23 mouse cellular contexts compared by ENCODE assay signal in the genomic region with DNA sequence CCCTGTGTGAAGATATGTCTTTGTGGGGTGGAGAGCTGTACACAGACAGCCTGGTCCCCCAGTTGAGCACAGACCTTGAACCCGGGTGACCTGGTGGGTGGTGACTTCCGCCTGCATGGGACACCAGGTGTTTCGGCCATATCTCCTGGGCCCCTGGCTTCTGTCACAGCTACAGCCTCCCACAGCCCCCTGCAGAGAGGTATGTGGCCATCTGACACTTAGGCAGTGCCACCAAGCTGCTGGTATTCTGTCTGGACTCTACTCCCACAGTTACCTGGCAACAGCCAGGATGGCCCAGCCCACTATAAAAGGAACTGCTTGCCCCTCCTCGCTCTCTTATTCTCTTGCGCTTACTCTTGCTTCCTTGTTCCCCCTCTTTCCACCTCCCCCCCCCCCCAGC. TPM values are rescaled to one million over a fixed set of nuclear protein-coding genes. Genes with fewer than 3 reads are reported as not detected.
A peak's percentile ranks its signal among the peaks of the same experiment; 100 is the strongest.
DNase-seq lines count a peak whose midpoint lies in the region; ATAC-seq and TF ChIP-seq lines count a peak whose summit lies in the region.
"Had no signal": no experiment of that assay in that cellular context is flagged by ENCODE, and none has a peak within 500 bp of the region (broad histone marks: within the 10 kb centered on the region; RNA-seq: fewer than 3 reads in every experiment).

No protein-coding gene starts in this region.

- H3K9ac ChIP-seq in kidney, postnatal 0 days (ENCODE audit: low read depth, low read length): no peak overlapping the region
- H3K9ac ChIP-seq: limb, embryonic 13.5 days; liver, embryonic 14.5 days had no signal

- H3K27ac ChIP-seq in kidney, postnatal 0 days: no peak overlapping the region
- H3K27ac ChIP-seq: limb, embryonic 13.5 days; liver, embryonic 14.5 days; stomach, postnatal 0 days had no signal

- intact Hi-C loops in left cerebral cortex, postnatal 36 days (cut with DNase I): no loop called here

- H3K27me3 ChIP-seq in kidney, postnatal 0 days (ENCODE audit: insufficient read depth, low read length): no peaks in the 10 kb centered on the region
- H3K27me3 ChIP-seq: limb, embryonic 13.5 days had no signal

- H3K4me2 ChIP-seq in kidney, postnatal 0 days (ENCODE audit: low read length): no peak overlapping the region
- H3K4me2 ChIP-seq: limb, embryonic 13.5 days had no signal

- no peak for TF ChIP-seq CTCF in kidney, postnatal 0 days (IDR thresholded peaks at IDR 0.05; ENCODE audit: low read depth)

- 71% methylated on average over 5 of the region's 5 CpGs for WGBS in kidney, postnatal 0 days

- peak; percentile 63; the same call in 1 of the 2 replicates for ATAC-seq in kidney, postnatal 0 days (replicated peaks; ENCODE audit: low FRiP score, low read depth)
- ATAC-seq: midbrain, embryonic 16.5 days had no signal

- H3K4me1 ChIP-seq in kidney, postnatal 0 days (replicated peaks; ENCODE audit: insufficient read depth, low read length): no peaks in the 10 kb centered on the region

- no peak overlapping the region for H3K4me3 ChIP-seq in kidney, postnatal 0 days (replicated peaks; ENCODE audit: low read depth, low read length)
- H3K4me3 ChIP-seq: limb, embryonic 13.5 days had no signal

- H3K36me3 ChIP-seq in kidney, postnatal 0 days (ENCODE audit: insufficient read depth, low read length): no peaks in the 10 kb centered on the region
- H3K36me3 ChIP-seq: limb, embryonic 13.5 days had no signal

- no peaks in the 10 kb centered on the region for H3K9me3 ChIP-seq in kidney, postnatal 0 days (replicated peaks; ENCODE audit: low read length)
- H3K9me3 ChIP-seq: limb, embryonic 13.5 days had no signal

- peak; percentile 2 for DNase-seq in embryo, embryonic 10.5 days (ENCODE audit: low spot score)
- no peak for DNase-seq in embryo, embryonic 11 days
- no peak for DNase-seq in kidney, postnatal 0 days (ENCODE audit: low spot score)
- DNase-seq in kidney, postnatal 10 days: no peak
- DNase-seq in cerebellum, adult 18-20 months: peak; percentile 22
- DNase-seq in cerebellum, postnatal 36 days: peak; percentile 31 to 34
- no peak for DNase-seq in spleen, postnatal 10 days (ENCODE audit: low spot score in 2 of 2)
- DNase-seq in left cerebral cortex, postnatal 36 days (ENCODE audit: low spot score in 2 of 2): no peak
- DNase-seq: adrenal gland, adult 8-10 months; kidney, adult 18-20 months; thymus, postnatal 14 days had no signal

RNA-seq across cellular contexts. Expression of a gene that starts 16.2 kb away (rescaled TPM):
- polyA plus RNA-seq in kidney, postnatal 0 days (2015; fragmentation: Nextera tagmentation; extraction: Ambion mirVana): 23.0 and 24.3 TPM in 2 replicates
- total RNA-seq in left cerebral cortex, postnatal 36 days (2021): under 1 TPM; 0.36 to 0.44 TPM
- total RNA-seq: gastrocnemius, adult 8-10 months; heart, adult 8-10 months; megakaryocyte progenitor cell, adult 5-6 weeks; MEL had no signal
- polyA plus RNA-seq: forebrain, embryonic 11.5 days; spleen, adult 2 months had no signal

RNA-seq across cellular contexts. Expression of a gene that starts 16.3 kb away (rescaled TPM):
- polyA plus RNA-seq in kidney, postnatal 0 days (2015; fragmentation: Nextera tagmentation; extraction: Ambion mirVana): 5.9 and 6.7 TPM in 2 replicates
- total RNA-seq in left cerebral cortex, postnatal 36 days (2021): under 1 TPM; 0.29 to 0.47 TPM
- total RNA-seq: heart, adult 8-10 months; megakaryocyte progenitor cell, adult 5-6 weeks; MEL had no signal
- polyA plus RNA-seq: limb, embryonic 13.5 days; lung, embryonic 16.5 days; spleen, adult 2 months had no signal

RNA-seq across cellular contexts. Expression of a gene that starts 20.2 kb away (rescaled TPM):
- 0.43 and 0.59 TPM in 2 replicates for polyA plus RNA-seq in kidney, postnatal 0 days (2015; fragmentation: Nextera tagmentation; extraction: Ambion mirVana)
- total RNA-seq in left cerebral cortex, postnatal 36 days (2021): not detected
- total RNA-seq: heart, adult 8-10 months; megakaryocyte progenitor cell, adult 5-6 weeks; MEL had no signal
- polyA plus RNA-seq: forebrain, embryonic 11.5 days; heart, embryonic 16.5 days; limb, embryonic 13.5 days; midbrain, embryonic 16.5 days; spleen, adult 2 months had no signal

Comparison
In these comparisons a context has a peak if more than half of its experiments do, and no peak if none do; other contexts are left out.
1. DNase-seq: peak in embryo, embryonic 10.5 days (single experiment), cerebellum, adult 18-20 months (2 of 2) and cerebellum, postnatal 36 days (2 of 2); none in embryo, embryonic 11 days (single experiment), kidney, postnatal 0 days (single experiment), kidney, postnatal 10 days (single experiment), spleen, postnatal 10 days (0 of 2) and left cerebral cortex, postnatal 36 days (0 of 2).